Mouse (Mus musculus) gastrocnemius, adult 8-10 months (tissue): Measurements from ENCODE around the gene Chsy1. TPM values are rescaled to one million over a fixed set of nuclear protein-coding genes. Genes with fewer than 3 reads are reported as not detected.
A peak's percentile ranks its signal among the peaks of the same experiment; 100 is the strongest.

Source experiments
- DNase-seq, 2 experiments: peaks; one replicate each; pipeline ENCODE4 v3.0.0; 2022; ENCODE audit warnings: low spot score in 2 of 2
- total RNA-seq, 4 experiments: library from RNA; stranded (reverse); gene quantifications; 2 replicates each; pipeline ENCODE4 v1.2.4; 2022

The Chsy1 gene
- total RNA-seq, 4 experiments from 2014 or later: 2.1 to 3.6 (median 2.7) TPM

DNA sequence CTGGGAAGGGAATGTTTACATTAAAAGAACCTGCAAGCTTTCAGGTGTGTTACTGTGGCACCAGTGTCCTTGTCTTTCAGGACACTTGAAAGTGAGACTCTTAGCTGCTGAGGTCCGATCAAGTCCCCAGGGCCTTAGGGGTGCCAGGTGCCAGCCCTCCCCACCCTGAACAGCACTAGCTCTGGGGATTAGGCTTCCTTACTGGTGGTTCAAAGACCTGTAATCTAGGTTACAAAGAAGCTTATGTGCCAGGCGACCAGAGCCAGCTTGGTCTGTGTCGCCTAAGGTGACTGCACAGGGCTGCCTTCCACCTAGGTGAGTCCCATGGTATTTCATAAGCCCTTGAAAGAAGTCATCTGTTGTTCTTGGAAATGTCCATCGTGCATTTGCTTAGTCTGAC is 66.9 kb downstream of the Chsy1 start:
- DNase-seq: no peak

DNA sequence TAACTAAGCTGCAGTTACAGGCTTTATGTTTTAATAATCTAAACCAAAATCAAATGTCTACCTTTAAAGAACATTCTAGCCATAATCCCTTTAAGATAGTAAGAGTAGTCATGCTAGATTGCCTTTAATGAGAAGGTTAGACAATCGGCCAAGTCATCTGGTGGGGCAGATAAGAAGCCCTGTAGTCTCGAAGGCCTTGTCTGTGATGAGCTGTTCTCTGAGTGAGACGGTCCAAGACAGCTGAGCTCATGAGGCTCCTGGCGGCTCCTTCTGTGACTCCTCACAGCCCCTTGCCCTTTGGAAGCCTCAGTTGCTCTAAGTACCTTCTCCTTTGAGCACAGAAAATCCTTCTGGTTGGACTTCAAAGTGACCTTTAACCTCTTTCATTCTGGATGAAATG is 67.6 kb downstream of the Chsy1 start:
- no peak for DNase-seq

DNA sequence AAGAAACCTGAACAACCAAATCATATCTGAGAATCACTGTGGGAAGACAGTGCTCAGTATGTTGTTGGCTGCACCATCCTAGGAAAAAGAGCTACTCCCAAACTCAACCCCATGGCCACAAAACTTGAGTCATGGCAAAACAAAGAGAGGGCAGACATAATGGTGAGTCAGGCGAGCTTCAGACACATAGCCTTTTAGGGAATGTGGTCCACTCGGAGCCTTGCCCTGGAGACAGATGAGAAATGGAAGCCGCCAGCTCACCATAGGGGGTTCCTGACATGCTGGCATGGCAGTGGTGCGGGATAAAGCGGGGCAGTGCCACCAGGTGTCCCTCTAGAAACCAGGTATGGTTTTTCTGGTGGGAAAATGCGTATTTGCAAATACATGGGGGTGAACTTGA is 68.8 kb downstream of the Chsy1 start:
- DNase-seq: no peak

DNA sequence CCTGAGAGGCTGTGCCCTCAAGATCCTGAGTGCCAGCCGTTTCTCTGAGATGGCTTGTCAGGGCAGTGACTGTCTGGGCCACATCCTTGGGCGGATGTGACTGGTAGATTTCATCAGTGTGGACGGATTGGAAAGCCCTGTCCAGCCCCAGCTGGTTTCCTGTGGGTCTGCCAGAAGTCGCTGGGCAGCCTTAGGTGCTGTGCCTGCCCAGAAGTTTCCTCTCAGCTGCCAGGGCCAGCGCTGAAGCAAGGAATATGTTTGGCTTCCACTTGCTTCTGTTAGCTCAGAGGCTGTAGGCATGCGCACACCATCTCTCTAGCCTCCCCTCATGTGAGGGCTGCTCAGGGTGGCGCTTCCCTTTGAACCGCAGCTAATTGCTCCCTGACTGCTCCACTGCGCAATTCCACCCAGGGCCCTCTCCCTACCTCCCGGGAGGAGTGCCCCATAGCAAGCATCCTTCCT is 69.8 kb downstream of the Chsy1 start:
- DNase-seq: peak in 1 of 2 experiments; percentile 38

DNA sequence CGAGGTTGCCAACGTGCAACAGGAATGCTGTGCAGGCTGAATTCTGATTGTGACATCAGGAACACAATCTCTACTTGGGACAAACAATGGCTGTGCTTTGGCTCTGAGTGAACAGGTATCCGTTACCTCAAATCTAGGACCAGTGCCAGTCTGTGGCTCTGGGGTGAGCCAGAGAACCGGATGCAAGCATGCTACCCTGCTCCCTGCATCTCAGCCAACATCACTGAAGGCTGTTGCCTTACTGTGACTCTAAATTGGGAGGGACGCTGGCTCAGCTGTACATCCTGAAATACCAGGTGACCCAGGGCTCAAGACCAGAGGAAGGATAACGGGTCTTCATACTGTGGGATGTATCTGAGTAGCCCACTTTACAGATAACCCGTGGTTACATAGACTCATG is 70.4 kb downstream of the Chsy1 start:
- no peak for DNase-seq

DNA sequence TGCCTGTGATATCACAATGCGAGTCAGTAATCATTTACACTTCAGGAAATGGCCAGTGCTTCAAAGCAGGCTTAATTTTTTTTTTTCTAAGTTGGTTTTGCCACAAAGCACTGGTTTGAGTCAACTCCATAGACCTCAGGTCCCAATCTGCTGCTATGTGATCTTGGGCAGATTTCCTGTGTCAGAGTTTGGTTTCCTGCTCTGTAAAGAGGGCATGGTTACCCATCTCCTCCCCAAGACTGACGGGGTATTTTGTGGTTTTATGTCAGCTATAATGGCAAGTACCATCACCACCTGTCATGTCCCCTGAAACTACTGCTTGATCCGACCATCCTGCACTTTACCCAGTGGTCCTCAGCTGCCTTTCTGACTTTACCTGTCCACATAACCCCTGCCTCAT is 70.9 kb downstream of the Chsy1 start:
- DNase-seq: no peak

DNA sequence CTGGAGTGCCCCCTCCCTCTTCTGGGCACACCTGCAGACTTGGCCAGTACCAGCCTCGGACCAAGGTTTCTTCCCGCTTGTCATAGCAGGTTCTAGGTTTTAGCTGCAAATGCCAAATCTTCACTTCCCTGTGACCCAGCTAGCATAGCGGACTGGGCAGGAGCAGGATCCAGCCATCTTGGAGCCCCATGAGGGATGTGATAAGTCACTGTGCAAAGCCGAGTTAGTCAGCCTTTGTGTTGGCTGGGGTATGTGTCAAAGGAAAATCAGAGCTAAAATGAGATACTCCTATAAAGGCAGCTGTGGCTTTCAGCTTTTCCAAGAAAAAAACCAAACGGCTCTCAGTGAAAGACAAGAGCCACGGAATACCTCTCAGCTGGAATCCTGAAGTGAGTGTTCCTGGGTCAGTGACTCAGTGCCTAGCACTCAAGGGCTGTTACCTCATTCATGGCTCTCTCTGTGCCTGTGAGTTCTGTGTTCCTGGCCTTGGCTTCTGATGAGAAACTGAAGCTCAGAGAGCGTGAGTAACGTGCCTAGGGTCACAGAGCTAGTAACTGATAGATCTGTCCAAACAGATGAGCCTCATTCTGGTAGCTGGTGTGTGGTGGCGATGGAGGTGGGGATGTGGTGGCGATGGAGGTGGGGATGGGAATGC is 71.5 kb downstream of the Chsy1 start:
- no peak for DNase-seq

DNA sequence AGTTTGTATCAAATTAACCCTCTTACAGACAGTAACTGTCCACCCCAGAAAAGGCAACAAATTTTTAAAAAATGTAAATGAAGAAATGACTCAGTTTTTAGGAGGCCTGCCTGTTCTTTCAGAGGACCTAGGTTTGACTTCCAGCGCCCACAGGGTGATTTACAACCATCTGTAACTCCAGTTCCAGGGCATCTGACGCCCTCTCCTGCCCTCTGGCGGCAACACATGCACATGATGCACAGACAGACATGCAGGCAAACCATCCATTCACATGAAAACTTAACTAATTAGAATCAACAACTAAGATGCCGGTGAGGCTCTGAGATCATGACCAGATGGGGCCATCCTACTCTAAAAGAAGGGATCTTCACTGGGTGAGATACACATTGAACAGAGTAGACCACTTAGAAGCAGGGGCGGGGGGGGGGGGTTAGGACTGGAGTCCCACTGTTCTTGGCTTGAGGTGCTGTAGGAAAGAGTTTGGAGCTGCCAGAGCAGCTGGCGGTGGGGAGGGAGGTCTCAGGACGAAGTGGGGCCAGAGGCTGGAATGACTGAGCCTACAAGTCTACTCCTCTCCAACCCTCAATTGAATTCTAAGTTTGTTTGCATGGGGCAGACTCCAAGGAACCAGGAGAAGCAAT is 72.9 kb downstream of the Chsy1 start:
- no peak for DNase-seq

DNA sequence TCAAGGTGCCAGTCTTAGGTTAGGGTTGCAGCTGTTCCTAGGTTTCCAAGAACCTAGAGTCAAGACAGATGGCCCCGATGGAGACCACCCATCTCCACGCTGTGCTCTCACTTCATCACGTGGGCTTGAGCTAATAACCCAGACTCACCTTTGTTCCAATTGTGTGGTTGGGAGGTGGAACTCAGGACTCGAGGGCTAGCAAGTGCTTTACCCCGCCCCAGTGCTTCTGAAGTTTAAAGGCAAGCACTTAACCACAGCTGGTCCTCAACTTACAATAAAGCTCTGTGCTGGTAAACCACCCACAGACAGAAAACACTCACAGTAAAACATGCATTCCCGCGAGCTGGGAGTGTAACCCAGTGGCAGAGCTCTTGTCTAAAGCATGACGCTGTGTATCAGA is 74.1 kb downstream of the Chsy1 start:
- DNase-seq: no peak

DNA sequence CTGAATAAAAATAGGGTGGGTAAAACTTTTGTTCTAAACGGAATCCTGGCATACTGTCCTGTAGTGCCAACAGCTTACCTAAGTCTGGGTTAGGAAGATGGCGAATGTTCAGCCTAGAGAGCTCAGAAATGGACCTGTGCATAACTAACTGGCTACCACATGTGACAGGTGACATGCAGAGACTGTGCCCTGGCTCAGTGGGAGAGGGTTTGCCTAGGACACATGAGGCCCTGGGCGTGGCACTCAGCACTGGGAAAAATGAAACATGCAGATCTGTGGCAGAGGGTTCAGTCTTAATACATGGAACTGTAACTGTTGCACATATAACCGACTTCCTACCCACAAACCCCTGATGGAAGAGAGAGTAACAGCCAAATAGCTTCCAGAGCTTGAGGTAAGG is 74.7 kb downstream of the Chsy1 start:
- DNase-seq: no peak

DNA sequence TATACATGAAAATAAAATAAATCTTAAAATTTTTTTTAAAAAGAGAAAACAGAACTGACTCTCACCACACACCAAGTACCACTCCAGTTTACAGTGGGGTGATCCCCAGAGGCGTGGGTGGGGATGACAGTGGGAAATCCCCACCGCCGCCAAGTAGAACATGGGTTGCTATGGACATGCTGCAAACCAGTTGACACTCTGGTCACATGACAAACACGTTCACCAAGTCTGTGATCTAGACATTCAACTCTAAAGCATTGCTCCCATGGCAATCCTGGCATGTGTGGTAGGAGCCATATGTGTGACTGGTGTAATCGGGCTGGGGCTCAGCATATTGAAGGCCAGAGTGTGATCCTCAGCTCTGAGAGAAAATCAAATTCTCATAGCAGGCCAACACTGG is 76.1 kb downstream of the Chsy1 start:
- no peak for DNase-seq

DNA sequence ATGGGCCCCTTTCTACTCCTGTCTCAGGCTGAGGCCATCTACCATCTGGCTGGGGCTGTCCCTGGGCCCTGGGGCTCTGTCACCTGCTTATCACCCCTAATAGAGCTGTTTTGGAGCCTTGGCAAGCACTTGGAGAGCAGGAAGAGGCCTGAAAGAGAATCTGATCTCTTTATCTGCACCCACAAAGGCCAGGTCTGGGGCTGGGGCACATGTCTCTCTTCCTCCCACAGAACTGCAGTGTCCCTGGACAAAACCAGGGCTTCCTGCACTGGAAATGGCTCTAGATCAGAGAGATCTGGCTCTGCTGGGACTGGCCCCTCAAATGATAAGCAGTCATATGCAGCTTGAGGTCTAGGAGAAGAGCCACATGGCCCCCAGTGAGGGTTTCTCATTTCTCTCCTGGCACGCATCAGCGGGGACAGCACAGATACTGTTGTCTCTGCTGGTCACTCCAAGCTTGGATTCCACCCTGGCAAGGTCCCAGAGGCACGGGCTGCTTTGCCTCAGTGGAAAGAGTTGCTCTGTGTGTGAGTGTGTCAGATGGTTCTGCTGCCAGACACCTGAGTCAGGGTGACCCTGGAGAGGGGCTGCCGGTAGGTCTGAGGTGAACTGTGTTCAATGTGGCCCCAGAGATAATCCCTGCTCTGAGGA is 78.4 kb downstream of the Chsy1 start:
- no peak for DNase-seq

DNA sequence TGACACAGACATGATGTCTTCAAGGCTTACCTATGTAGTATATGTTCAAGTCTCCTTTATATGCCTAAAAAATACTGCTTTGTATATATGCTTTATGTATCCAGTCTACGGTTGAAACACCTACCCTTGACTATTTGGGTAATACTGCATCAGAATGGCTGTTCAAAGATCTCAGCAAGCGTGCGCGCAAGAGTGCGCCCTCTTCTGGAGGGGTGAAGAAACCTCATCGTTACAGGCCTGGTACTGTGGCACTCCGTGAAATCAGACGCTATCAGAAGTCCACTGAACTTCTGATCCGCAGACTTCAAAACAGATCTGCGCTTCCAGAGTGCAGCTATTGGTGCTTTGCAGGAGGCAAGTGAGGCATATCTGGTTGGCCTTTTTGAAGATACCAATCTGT is 81.1 kb downstream of the Chsy1 start:
- peak in 1 of 2 experiments; percentile 1 for DNase-seq

DNA sequence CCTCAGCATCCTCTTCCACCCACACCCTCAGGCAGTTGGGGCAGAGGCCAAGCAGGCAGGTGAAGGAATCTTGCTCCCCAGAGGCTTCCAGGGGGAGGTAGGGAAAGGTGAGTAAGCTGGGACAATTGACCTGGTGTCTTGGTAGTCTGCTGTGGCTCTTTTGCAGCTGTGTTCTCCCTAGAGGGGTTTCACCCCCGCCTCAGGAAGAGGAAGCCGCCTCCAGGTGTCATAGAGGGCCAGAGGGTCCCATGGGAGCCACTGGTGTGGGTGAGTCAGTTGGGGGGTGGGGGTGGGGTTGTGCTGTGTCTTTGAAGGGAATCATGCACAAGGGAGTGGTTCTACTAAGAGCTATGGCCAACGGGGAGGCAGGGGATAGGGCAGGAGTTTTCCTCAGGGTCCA is 85.2 kb downstream of the Chsy1 start:
- no peak for DNase-seq

DNA sequence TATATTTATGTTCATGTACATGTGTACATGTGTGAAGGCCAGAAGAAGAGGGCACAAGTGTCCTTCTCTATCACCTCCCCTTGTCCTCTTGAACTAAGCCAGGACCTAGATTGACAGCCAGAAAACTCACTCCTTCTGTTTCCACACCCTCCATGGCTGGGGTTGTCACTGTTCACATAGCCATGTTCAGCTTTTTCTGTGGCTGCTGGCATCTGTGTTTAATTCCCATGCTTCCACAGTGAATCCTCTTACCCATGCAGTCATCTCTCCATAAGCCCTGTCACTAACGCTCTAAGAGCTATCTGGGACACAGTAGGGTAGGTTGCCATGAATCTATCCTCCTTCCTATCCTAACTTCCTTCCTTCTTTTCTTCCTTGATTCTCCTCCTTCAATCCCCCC is 86.6 kb downstream of the Chsy1 start:
- DNase-seq: no peak

DNA sequence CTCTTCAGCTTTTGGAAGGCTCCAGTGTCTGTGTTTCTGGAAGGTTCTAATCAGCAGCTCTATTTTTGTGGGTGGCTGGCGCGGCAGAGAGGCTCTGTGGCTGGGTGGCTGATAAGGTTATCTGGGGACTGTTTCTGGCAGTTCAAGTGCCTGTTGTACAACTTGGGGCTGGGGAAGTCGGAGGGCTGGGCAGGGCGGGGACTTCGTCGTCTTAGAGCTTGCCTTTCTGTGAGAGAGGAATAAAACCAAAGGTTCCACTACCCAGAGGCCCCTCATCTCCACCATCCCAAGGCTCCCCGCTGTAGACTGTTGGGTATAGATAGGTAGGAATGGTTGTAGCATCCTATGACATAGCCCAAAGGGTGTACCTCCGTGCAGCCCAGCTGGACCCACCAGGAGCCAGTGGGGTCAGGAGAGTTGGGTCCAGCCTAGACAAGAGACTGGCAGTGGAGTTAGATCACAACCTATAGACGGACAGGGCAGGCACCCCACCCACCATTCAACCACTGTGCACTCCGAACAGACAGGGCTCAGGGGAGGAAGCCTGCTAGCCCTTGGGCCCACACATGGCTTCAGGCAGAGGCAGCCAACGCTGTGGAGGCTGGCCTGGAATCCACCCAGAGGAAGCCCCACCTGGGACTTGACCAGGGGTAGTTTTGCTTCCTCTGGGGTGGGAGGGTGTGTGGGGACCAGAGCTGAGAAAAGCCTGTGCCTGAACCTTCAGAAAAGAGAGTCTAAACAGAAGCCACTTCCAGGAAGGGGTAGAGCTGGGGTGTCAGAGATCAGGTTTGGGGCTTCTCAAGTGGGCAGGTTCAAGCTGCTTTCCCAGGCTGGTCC is 87.5 kb downstream of the Chsy1 start:
- DNase-seq: no peak

DNA sequence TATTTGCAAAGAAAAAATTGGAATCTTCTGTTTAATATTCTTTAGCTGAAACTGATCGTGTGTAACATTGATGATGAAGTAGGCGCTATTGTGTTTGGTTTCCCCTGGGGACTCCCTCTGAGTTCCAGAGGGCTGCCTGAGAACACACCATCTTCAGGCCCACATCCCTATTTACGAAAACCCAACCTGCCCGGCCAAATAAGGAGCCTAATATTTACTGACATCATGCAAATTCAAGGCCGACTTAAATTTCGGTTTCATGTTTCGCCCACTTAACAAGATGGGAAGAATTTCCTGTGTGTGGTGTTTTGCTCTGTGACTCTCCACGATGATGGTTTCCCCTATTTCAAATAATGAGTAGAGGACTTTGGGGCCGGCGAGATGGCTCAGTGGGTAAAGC is 89.1 kb downstream of the Chsy1 start:
- DNase-seq: no peak

DNA sequence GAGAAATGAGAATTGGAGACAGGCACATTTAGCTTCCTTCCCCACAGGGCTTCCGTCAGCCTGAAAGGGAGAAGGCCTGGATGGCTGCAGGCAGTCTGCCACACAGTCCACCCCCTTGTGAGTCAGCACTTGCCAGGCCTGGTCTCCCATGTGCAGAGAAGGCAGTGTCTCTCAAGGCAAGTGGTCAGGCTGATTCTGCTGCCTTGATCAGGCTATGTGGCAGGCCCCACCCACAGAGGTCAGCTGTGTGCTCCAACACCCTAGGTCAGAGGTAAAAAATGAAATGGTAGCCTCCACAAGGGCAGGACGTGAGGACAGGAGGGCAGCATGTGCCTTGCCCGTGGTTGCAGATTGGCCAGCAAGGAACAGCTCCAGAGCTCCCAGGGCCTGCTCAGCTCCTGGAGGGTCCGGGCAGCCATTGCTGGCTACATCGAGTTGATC is 90.1 kb downstream of the Chsy1 start:
- peak; percentile 7 to 31 for DNase-seq

DNA sequence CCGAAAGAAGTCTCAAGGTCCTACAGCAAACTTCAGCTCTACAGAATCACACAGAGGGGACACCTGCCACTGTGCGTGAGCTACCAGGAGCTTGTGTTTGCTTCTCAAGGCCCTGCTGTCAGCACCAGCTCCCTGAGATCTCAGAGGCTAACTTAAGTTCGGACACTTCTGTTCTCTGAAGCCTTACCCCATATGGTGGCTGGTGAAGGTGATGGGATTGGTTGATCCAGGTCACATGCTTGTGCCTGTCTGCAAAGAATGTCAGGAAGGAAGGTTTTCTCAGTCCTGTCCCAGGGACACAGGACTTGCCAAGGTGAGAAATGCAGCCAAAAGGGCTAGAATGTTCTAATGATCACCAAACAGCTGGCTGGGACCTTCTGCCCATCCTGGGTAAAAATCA is 91.1 kb downstream of the Chsy1 start:
- no peak for DNase-seq

DNA sequence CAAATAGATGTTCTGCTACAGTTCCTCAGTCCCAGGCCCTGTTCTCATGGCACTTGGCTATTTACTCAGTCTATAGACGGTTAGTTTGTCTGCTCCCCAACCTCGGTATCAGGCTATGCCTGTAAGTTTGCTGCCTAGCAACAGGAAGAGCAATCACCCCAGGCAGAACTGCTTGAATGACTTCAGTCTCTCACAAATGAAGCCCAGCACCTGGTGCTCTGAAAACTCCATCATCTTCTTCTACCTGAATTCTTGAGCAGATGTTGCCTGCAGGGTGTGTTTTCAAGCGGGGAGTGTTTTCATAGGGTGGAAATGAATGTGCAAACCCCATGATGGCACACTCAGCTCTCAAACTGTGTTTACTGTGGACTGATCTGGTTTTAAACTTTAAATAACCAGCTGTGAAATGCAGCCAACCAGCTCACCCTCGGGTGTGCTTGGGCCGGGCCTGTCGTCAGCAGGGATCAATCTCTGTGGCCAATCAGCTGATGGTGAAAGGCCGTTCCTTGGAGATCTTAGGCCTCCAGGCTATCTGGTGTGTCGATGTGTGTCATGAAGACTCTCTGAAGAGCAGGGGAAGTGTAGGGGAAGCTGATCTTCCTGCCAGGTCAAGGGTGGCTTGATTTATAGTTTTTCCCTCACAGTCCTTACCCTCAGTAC is 91.6 kb downstream of the Chsy1 start:
- no peak for DNase-seq

DNA sequence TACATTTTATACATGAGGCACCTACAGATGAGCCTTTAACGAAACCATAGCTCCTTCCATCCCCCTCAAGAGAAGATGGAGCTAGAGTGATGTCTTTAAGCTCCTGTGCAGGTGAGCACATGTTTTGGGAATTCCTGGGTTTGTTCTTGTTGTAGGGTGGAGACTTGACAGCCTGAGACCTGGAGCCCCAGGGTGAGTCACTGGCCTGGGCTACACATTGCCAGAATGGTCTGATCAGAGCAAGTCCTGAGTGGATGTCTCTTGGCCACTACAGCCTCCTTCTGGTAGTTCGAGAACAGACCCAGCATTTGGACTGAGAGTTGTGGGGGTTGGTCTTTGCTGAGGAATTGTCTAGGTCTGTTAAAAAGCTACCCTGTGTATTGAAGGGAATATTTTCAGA is 92.3 kb downstream of the Chsy1 start:
- no peak for DNase-seq
